Mouse (Mus musculus) hindbrain, embryonic 16.5 days (tissue): ENCODE results near the gene Pik3cd. TPM values are rescaled to one million over a fixed set of nuclear protein-coding genes. Genes with fewer than 3 reads are reported as not detected.
"Not testable (repeated sequence)": the region's sequence is repeated elsewhere in the genome, so short reads cannot be mapped to it uniquely, and the experiment has no call there.

Source experiments
- ATAC-seq: fragments of 200-750 bp; cut with Nextera tagmentation; 2 replicates; pipeline ENCODE4 v1.8.0; 2017; ENCODE audit warnings: moderate TSS enrichment, moderate library complexity
- H3K27ac ChIP-seq: fragments of 300-500 bp; sonication (generic); 2 replicates; pipeline ENCODE4 v1.5.1; 2014; ENCODE audit warnings: low read depth, mild to moderate bottlenecking, control low read depth, low read length, moderate library complexity
- H3K27me3 ChIP-seq: fragments of 300-500 bp; sonication (generic); replicated peaks from 2 replicates; pipeline ENCODE4 v1.6.1; 2014; ENCODE audit warnings: low read length; ENCODE audit not compliant: control insufficient read depth, insufficient read depth
- H3K36me3 ChIP-seq: fragments of 300-500 bp; sonication (generic); 2 replicates; pipeline ENCODE4 v1.6.1; 2014; ENCODE audit warnings: mild to moderate bottlenecking, low read length, moderate library complexity, mixed read lengths; ENCODE audit not compliant: control insufficient read depth, insufficient read depth
- H3K4me1 ChIP-seq: fragments of 300-500 bp; sonication (generic); 2 replicates; pipeline ENCODE4 v1.6.1; 2014; ENCODE audit warnings: low read depth, low read length; ENCODE audit not compliant: control insufficient read depth, insufficient read depth
- H3K4me2 ChIP-seq: fragments of 300-500 bp; sonication (generic); 2 replicates; pipeline ENCODE4 v1.6.1; 2014; ENCODE audit warnings: mild to moderate bottlenecking, low read length, control low read depth, moderate library complexity
- H3K4me3 ChIP-seq: fragments of 300-500 bp; sonication (generic); 2 replicates; pipeline ENCODE4 v1.5.1; 2014; ENCODE audit warnings: mild to moderate bottlenecking, low read length, control low read depth, moderate library complexity
- H3K9ac ChIP-seq: fragments of 300-500 bp; sonication (generic); 2 replicates; pipeline ENCODE4 v1.6.1; 2014; ENCODE audit warnings: low read depth, mild to moderate bottlenecking, control low read depth, low read length, moderate library complexity
- H3K9me3 ChIP-seq: fragments of 300-500 bp; sonication (generic); 2 replicates; pipeline ENCODE4 v1.6.1; 2014; ENCODE audit warnings: mild to moderate bottlenecking, low read length, moderate library complexity; ENCODE audit not compliant: control insufficient read depth
- WGBS: fragments of 180-500 bp; shearing (Covaris S2); extraction: QIAGEN DNeasy Blood & Tissue Kit; methylation state at CpG from one replicate; pipeline ENCODE4 v1.1.7; 2014; 5-methylcytosine and 5-hydroxymethylcytosine counted together
- polyA plus RNA-seq: library from polyadenylated mRNA; unstranded; fragments of >200 nt; fragmentation: Nextera tagmentation; extraction: Ambion mirVana; gene quantifications from 2 replicates; pipeline ENCODE4 v1.2.1, GENCODE M21; 2015

Pik3cd gene
- polyA plus RNA-seq, 1 experiment from 2014 or later = 13.1 TPM

DNA sequence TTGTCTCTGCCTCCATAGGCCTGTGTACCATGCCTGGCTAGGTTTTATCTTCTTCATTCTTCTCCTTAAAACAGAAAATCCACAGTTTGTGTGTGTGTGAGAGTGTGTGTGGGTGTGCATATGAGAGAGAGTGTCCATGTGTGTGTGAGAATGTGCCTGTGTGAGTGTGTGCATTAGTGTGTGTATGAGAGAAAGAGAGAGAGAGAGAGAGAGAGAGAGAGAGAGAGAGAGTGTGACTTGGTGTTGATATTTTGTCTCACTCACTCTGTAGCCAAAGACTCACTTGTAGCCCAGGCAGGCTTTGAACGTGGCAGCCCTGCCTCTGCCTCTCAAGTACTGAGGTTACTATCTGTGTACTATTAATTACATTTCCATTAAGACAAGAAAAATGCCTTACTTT lies 68.2 kb downstream of the Pik3cd start:
- Histone ChIP-seq H3K4me2 (no peak overlapping the region), H3K36me3 (peaks cover 43% of the 10 kb centered on the region), H3K9me3 (no peaks in the 10 kb centered on the region), H3K27me3 (no peaks in the 10 kb centered on the region), H3K4me1 (no peaks in the 10 kb centered on the region), H3K4me3 (no peak overlapping the region), H3K27ac (no peak overlapping the region), H3K9ac (no peak overlapping the region)
- ATAC-seq = no peak
- 100% methylated on average over 1 of the region's 1 CpGs for WGBS

DNA sequence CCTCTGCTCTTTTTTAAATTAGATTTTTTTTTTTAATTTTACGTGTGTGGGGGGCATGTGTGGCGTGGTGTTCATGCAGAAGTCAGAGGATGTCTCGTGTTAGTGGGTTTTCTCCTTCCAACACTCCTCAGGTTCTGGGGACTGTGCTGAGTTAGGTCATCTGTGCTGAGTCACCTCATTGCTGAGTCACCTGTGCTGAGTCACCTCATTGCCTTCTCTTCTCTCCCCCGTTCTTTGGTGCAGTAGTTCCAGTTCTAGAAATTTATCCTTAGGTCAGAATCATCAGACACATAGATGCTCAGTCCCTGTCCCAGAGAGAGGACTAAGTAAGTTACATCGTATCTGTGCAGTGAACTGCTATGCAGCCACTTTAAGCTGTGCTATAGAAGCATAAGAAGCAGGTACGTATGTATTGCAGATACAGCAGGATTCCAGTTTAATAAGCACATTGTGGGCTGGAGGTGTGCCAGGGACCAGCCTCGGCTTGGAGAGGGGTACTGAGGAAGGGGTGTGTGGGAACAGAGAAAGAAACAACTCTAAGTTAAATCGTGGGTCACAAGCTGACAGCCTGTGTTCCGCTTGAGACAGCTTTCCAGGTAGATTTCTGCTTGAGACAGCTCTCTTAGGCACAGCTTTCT lies 69.6 kb downstream of the Pik3cd start:
- no peaks in the 10 kb centered on the region for H3K4me1 ChIP-seq
- no peak overlapping the region for H3K4me3 ChIP-seq
- 87% methylated on average over 9 of the region's 9 CpGs for WGBS
- H3K9me3 ChIP-seq = no peaks in the 10 kb centered on the region
- peaks cover 32% of the 10 kb centered on the region for H3K36me3 ChIP-seq
- H3K9ac ChIP-seq = no peak overlapping the region
- no peaks in the 10 kb centered on the region for H3K27me3 ChIP-seq
- no peak for ATAC-seq
- no peak overlapping the region for H3K27ac ChIP-seq
- no peak overlapping the region for H3K4me2 ChIP-seq

DNA sequence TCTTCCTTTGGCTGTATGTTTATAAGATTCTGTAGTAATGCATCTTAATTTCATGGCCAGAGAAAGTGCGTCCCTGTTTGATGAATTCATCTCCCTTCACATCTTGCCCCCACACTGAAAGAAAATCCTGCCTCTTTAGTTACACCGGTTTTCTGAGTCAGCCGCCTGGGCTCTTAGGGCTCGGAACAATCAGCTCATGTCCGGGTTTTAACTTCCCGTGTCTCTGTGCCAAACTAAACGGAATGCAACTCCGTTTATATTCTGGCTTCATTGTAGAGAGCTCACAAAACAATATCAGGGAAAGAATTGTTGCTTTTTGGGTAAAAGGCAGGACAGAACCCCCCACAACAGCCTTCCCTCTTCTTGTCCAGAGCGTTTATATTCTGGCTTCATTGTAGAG lies 73.6 kb downstream of the Pik3cd start:
- H3K27me3 ChIP-seq = no peaks in the 10 kb centered on the region
- H3K9ac ChIP-seq = no peak overlapping the region
- no peaks in the 10 kb centered on the region for H3K9me3 ChIP-seq
- no peak overlapping the region for H3K27ac ChIP-seq
- H3K4me1 ChIP-seq = peaks cover 2% of the 10 kb centered on the region; the same call in 1 of the 2 replicates
- peaks cover 23% of the 10 kb centered on the region for H3K36me3 ChIP-seq
- no peak for ATAC-seq
- H3K4me3 ChIP-seq = no peak overlapping the region
- no peak overlapping the region for H3K4me2 ChIP-seq
- 59% methylated on average over 9 of the region's 9 CpGs for whole genome bisulfite sequencing

DNA sequence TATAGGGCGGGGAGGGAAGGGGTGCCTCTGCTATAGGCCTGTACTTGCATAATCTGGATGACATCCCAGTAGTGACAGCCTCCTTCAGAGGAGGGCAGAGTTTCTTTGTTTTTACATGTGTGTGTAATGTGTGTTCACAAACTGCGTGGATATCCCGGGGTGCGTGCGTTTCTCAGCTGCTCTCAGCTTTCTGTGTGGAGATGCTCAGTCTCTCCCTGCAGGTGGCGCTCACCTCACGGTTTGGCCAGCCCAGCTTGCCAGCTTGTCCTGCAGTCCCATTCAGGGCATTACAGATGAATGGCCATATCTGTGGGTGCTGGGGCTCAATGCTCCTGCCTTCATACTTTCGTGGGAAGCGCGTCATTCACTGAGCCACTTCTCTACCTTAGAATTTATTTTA lies 74.0 kb downstream of the Pik3cd start:
- Histone ChIP-seq H3K4me1 (peaks cover 2% of the 10 kb centered on the region; the same call in 1 of the 2 replicates), H3K4me3 (no peak overlapping the region), H3K4me2 (no peak overlapping the region), H3K27ac (no peak overlapping the region; the same call in 1 of the 2 replicates), H3K36me3 (peaks cover 19% of the 10 kb centered on the region), H3K9me3 (no peaks in the 10 kb centered on the region), H3K9ac (no peak overlapping the region), H3K27me3 (no peaks in the 10 kb centered on the region)
- 0 out of 2 replicates have a peak, but pooled peaks have one; percentile 35 for ATAC-seq
- WGBS = 70% methylated on average over 10 of the region's 10 CpGs

DNA sequence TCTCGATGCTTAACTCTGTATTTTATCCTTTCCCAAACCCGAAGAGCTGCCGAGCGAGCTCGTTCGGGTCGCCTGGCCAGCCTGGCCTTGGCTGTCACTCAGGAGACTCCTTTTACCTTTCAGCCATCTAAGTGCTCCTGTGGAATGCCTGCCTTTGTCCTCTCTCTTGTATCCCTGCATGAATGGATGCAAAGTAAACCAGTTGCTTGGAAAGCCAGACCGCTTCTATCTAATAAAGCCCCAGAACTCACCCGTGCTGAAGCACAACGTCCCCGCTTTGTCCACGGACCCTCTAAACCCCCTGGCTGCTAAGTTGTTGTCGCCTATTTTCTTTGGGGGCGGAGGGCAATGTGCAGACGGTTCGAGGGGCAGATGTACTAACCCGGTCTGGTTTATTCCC lies 75.6 kb downstream of the Pik3cd start:
- no peak overlapping the region for H3K4me2 ChIP-seq
- H3K9me3 ChIP-seq = no peaks in the 10 kb centered on the region
- H3K36me3 ChIP-seq = peaks cover 9% of the 10 kb centered on the region
- WGBS = 38% methylated on average over 17 of the region's 17 CpGs
- no peak overlapping the region for H3K4me3 ChIP-seq
- no peak for ATAC-seq
- no peaks in the 10 kb centered on the region for H3K27me3 ChIP-seq
- H3K4me1 ChIP-seq = peaks cover 2% of the 10 kb centered on the region; the same call in 1 of the 2 replicates
- H3K9ac ChIP-seq = no peak overlapping the region
- no peak overlapping the region for H3K27ac ChIP-seq

DNA sequence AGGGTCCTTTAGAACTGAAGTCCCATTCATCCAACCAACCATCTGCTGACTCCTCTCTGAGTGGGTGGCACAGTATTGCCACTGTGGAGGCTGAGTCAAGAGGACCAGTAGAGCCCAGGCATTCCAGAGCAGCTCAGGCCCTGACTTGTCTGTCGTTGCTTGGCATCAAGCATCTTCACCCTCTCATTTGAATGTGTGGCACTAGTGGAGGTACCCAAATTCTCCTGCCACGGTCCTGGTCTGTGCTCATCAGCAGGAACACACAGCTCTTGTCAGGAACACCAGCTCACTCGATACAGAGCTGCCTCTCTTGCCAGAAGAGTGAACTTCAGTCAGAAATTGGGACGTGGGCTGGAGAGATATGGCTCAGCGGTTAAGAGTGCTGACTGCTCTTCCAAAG lies 78.7 kb downstream of the Pik3cd start:
- Histone ChIP-seq H3K27me3 (no peaks in the 10 kb centered on the region), H3K9ac (no peak overlapping the region), H3K27ac (no peak overlapping the region), H3K4me1 (peaks cover 2% of the 10 kb centered on the region; the same call in 1 of the 2 replicates), H3K4me3 (no peak overlapping the region), H3K36me3 (no peaks in the 10 kb centered on the region), H3K4me2 (no peak overlapping the region), H3K9me3 (no peaks in the 10 kb centered on the region)
- WGBS = 88% methylated on average over 5 of the region's 5 CpGs
- ATAC-seq = no peak

DNA sequence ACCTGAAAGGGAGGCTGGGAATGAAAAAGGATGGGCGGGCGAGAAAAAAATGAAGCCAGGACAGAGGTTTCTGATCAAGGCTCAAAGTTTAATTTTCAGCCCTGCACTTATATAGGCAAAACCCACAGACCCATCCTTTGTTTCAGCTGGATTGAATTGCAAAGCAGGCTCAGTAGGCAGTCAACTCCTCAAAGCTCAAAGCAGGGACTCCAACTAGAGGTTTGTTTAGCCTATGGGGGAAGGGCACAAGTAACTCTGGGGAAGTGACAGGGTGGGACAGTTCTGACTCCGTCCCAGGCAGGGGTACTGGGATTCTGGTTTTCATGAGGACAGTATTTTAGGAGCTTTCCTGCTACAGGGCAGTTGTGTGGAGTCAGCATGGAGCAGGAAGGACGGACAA lies 81.1 kb downstream of the Pik3cd start:
- H3K4me1 ChIP-seq = peaks cover under 1% of the 10 kb centered on the region; the same call in 1 of the 2 replicates
- no peak overlapping the region for H3K4me3 ChIP-seq
- no peak overlapping the region for H3K27ac ChIP-seq
- no peaks in the 10 kb centered on the region for H3K9me3 ChIP-seq
- H3K27me3 ChIP-seq = no peaks in the 10 kb centered on the region
- H3K36me3 ChIP-seq = no peaks in the 10 kb centered on the region
- no peak overlapping the region for H3K9ac ChIP-seq
- no peak overlapping the region for H3K4me2 ChIP-seq
- WGBS = 42% methylated on average over 4 of the region's 4 CpGs
- no peak for ATAC-seq

DNA sequence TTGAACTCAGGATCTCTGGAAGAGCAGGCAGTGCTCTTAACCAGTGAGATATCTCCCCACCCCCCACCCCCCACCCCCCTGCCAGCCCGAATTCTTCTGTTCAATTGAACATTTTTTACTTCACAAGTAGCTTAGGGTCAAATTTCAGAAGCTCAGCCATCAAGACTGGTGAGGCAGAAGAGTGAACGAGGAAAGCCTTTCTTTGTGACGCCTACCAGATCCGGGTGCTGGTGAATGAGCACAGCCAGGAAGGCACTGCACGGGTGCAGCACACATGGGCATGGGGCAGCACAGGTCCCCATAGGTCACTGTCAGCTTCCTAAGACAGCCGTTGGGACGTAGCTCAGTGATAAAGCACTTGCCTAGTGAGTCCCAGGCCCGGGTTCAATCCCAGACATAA lies 82.4 kb downstream of the Pik3cd start:
- ATAC-seq = no peak
- Histone ChIP-seq H3K9me3 (no peaks in the 10 kb centered on the region; the same call in 1 of the 2 replicates), H3K4me1 (no peaks in the 10 kb centered on the region; the same call in 1 of the 2 replicates), H3K27me3 (no peaks in the 10 kb centered on the region), H3K4me2 (no peak overlapping the region), H3K36me3 (peaks cover under 1% of the 10 kb centered on the region), H3K4me3 (no peak overlapping the region), H3K27ac (no peak overlapping the region), H3K9ac (no peak overlapping the region)
- WGBS = 32% methylated on average over 8 of the region's 8 CpGs

DNA sequence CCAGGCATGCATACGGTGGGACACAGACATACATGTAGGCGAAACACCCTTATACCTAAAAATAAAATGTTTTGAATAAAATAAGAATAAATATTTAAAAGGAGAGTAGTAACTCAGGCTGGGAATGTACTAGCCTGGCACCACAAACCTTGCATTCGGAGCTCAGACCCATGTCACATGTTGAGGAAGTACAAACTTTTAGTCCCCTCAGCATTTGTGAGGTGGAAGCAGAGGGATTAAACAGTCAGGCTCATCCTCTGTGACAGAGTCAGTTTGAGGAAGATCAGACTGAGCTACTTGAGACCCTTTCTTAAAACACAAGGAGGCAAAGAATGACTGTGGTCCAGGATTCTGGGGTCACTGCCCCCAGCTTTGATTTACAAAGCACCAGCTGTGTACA lies 85.4 kb downstream of the Pik3cd start:
- H3K4me3 ChIP-seq, H3K36me3 ChIP-seq, ATAC-seq, H3K27ac ChIP-seq, H3K27me3 ChIP-seq, H3K9ac ChIP-seq, H3K4me1 ChIP-seq, H3K4me2 ChIP-seq, H3K9me3 ChIP-seq: not testable (repeated sequence)
- 97% methylated on average over 3 of the region's 3 CpGs for WGBS
